Mouse (Mus musculus) limb, embryonic 11.5 days (tissue): ENCODE results near the gene Ostm1. TPM values are rescaled to one million over a fixed set of nuclear protein-coding genes. Genes with fewer than 3 reads are reported as not detected.

ENCODE experiments used
- ATAC-seq: fragments of 200-750 bp; cut with Nextera tagmentation; 2 replicates; pipeline ENCODE4 v1.8.0; 2017; ENCODE audit warnings: low read depth; ENCODE audit not compliant: insufficient number of reproducible peaks, low FRiP score, low TSS enrichment
- DNase-seq: peaks from one replicate; pipeline ENCODE4 v3.0.0-alpha.2; 2015; ENCODE audit warnings: low spot score
- H3K27ac ChIP-seq: fragments of 300-500 bp; sonication (generic); replicated peaks from 2 replicates; pipeline ENCODE4 v1.5.1; 2014; ENCODE audit warnings: low read depth, mild to moderate bottlenecking, low read length
- H3K27me3 ChIP-seq: fragments of 300-500 bp; sonication (generic); 2 replicates; pipeline ENCODE4 v1.6.1; 2014; ENCODE audit warnings: mild to moderate bottlenecking, low read length, mixed read lengths; ENCODE audit not compliant: control insufficient read depth, insufficient read depth
- H3K36me3 ChIP-seq: fragments of 300-500 bp; sonication (generic); 2 replicates; pipeline ENCODE4 v1.6.1; 2014; ENCODE audit warnings: mild to moderate bottlenecking, low read length, moderate library complexity, mixed read lengths; ENCODE audit not compliant: control insufficient read depth, insufficient read depth
- H3K4me1 ChIP-seq: fragments of 300-500 bp; sonication (generic); 2 replicates; pipeline ENCODE4 v1.6.1; 2014; ENCODE audit warnings: low read length, mixed read lengths; ENCODE audit not compliant: control insufficient read depth, insufficient read depth
- H3K4me2 ChIP-seq: fragments of 300-500 bp; sonication (generic); 2 replicates; pipeline ENCODE4 v1.6.1; 2014; ENCODE audit warnings: low read depth, mild to moderate bottlenecking, moderate library complexity; ENCODE audit not compliant: severe bottlenecking
- H3K4me3 ChIP-seq: fragments of 300-500 bp; sonication (generic); 2 replicates; pipeline ENCODE4 v1.5.1; 2014; ENCODE audit warnings: low read depth, low read length
- H3K9ac ChIP-seq: fragments of 300-500 bp; sonication (generic); 2 replicates; pipeline ENCODE4 v1.6.1; 2014; ENCODE audit warnings: mild to moderate bottlenecking, low read length
- H3K9me3 ChIP-seq: fragments of 300-500 bp; sonication (generic); 2 replicates; pipeline ENCODE4 v1.6.1; 2016; ENCODE audit warnings: low read length; ENCODE audit not compliant: control insufficient read depth
- WGBS: fragments of 180-500 bp; shearing (Covaris S2); extraction: QIAGEN DNeasy Blood & Tissue Kit; methylation state at CpG from one replicate; pipeline ENCODE4 v1.1.7; 2014; 5-methylcytosine and 5-hydroxymethylcytosine counted together
- polyA plus RNA-seq: library from polyadenylated mRNA; unstranded; fragments of >200 nt; fragmentation: Nextera tagmentation; extraction: Ambion mirVana; gene quantifications from 2 replicates; pipeline ENCODE4 v1.2.1, GENCODE M21; 2014

Gene Ostm1
- polyA plus RNA-seq, 1 experiment from 2014 or later: 8.0 TPM

DNA sequence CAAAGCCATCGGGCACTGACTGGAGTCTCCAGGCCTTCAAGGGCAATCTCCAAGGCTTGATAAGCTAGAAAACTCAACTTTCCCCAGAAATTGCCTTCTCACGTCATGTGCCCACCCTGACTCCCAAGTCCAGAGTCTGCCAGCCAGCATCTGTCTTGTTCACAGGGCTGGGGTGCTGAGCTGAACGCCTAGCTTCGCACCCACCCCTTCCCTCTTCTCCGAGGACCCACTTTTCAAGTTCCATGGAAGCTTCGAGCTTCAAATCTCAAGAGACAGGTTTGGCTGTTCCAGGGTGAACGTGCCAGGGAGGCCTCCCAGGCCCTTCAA, 2.7 kb upstream of the Ostm1 start:
- ATAC-seq (no peak), DNase-seq (no peak)
- no peak overlapping the region for H3K9ac ChIP-seq
- no peaks in the 10 kb centered on the region for H3K36me3 ChIP-seq
- peaks cover 19% of the 10 kb centered on the region for H3K4me1 ChIP-seq
- 2% methylated on average over 7 of the region's 7 CpGs for WGBS
- H3K9me3 ChIP-seq: no peaks in the 10 kb centered on the region
- H3K4me2 ChIP-seq: no peak overlapping the region
- H3K4me3 ChIP-seq: no peak overlapping the region
- no peak overlapping the region for H3K27ac ChIP-seq
- peaks cover 92% of the 10 kb centered on the region for H3K27me3 ChIP-seq

DNA sequence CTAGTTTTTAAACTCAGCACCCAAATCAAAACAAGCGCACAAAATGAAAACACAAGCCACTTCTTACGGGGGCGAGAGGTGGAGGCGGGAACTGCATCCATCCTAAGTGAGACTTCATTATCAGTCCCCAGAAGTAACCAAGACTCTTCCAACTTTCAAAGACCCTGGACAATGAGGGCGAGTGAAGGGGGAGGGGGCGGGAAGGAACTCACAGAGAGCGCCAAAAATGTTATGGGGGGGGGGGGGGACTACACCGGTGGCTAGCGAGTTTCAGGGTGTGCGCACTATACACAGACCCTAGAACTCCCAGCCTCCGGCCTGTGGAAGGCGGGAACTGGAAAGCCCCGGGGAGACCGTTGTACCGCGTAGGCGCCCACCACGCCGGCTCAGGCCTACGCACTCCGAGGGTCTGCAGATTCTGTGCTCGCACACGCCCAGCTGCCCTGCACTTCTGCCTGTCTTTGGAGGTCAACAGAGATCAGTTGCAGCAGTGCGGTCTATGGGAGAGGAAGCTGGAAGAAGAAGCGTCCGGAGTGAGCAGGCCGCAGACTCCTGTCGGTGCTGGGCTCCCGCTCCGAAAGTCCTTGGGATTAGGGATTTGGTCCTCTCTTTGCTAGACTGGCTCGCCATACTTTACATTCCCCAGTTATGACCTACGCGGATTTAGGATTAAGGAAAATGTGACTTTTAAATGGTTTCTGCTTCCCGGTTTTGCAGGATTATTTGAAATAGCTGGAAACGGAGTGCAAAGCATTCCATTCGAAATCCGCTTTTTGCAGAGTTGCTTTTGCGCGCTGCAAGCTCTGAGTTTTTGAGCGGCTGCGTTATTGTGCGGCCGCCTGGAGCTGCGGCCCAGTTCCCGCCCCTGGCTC, 1.7 kb upstream of the Ostm1 start:
- 0 out of 2 replicates have a peak overlapping the region, but pooled peaks have one; percentile 0 for H3K4me3 ChIP-seq
- H3K27ac ChIP-seq: no peak overlapping the region
- H3K4me2 ChIP-seq: no peak overlapping the region
- peak; percentile 69 for DNase-seq
- peaks cover 19% of the 10 kb centered on the region for H3K4me1 ChIP-seq
- ATAC-seq: no peak
- under 1% methylated on average over 44 of the region's 45 CpGs for WGBS
- H3K9ac ChIP-seq: no peak overlapping the region
- no peaks in the 10 kb centered on the region for H3K36me3 ChIP-seq
- H3K9me3 ChIP-seq: no peaks in the 10 kb centered on the region; the same call in 1 of the 2 replicates
- H3K27me3 ChIP-seq: peaks cover 94% of the 10 kb centered on the region

DNA sequence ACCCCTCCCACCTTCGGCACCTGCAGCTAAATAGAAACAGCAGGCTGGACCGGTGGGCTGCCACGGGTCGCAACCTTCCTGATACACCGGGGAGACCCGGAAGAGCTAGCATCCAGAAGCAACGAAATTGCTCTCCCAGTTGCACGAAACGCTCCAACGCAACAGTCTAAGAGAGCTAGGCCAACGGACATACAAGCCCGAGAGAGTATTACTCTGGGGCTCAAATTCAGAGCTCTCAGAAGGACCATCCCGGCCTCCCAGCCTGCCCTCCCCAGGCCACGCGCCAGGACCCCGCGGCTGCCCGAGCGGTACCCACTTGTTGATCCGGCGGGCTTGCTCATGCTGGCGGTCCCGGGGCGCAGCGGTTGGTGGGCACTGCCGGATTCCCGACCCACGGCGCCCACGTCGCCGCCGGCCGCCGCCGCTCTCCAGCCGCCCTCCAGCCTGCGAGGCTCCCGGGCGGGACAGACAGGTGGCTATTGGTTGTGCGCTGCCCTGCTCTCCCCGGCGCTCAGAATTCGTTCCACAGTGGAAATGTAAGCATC, 984 bp upstream of the Ostm1 start:
- under 1% methylated on average over 33 of the region's 44 CpGs for WGBS
- Histone ChIP-seq H3K4me2 (no peak overlapping the region), H3K4me3 (no peak overlapping the region), H3K4me1 (peaks cover 19% of the 10 kb centered on the region), H3K27ac (no peak overlapping the region), H3K9ac (no peak overlapping the region), H3K36me3 (no peaks in the 10 kb centered on the region), H3K27me3 (peaks cover 93% of the 10 kb centered on the region), H3K9me3 (no peaks in the 10 kb centered on the region; the same call in 1 of the 2 replicates)
- DNase-seq (peak; percentile 74), ATAC-seq (no peak)

DNA sequence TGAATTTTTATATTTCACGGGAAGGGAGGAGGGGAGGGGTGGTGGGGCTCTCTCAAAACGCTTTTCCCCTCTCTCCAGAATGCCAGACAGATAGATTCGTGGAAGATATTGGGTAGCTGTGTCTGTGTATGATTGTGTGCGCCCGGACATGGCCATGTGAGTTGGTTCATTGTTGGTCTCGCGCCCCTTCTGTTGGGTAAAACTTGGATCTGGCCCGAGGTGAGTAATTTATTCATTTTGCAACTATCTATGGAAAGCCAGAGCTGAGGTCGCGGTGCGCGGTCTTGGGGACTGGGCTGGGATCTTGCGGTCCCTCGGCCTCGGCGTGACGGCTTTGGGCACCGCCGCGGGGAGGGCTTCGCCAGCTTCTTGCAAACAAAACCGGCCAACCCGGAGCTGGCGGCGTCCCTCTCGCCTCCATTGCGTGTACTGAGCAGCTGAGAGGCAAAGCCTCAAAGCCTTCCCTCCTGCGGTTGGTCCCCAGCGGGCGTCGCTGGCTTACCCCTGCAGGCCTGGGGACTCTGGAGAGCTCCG, 347 bp downstream of the Ostm1 start:
- 1% methylated on average over 32 of the region's 32 CpGs for WGBS
- no peaks in the 10 kb centered on the region for H3K36me3 ChIP-seq
- no peak for ATAC-seq

DNA sequence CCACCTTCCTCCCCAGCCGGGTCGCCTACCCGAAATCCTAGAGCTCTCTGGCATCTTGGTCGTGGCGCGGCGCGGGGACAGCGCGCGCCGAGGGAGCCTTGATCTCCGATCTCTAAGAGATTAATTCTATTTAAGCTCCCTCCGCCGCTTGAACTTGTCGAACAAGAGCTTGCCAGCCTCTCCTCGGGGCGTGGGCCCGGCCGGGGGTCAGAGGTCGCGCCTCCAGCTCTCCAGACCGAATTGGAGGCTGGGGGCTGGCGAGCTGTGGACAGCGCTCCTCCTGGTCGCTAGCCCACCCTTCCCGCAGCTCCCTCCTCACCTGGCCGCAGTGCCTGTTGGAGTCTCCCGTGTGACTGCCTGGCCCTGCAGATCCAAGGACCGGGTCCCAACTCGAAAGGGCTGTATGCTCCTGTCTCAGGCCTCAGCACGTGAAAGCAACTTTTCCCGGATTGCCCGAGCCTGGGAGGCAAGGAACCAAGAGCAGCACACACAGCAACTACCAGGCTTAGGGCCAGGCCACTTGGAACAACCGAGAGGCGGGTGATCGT, 888 bp downstream of the Ostm1 start:
- no peaks in the 10 kb centered on the region; the same call in 1 of the 2 replicates for H3K9me3 ChIP-seq
- ATAC-seq: no peak
- no peak overlapping the region for H3K9ac ChIP-seq
- H3K4me1 ChIP-seq: peaks cover 19% of the 10 kb centered on the region
- no peak overlapping the region for H3K27ac ChIP-seq
- peaks cover 93% of the 10 kb centered on the region for H3K27me3 ChIP-seq
- peak; percentile 69 for DNase-seq
- WGBS: under 1% methylated on average over 37 of the region's 37 CpGs
- H3K36me3 ChIP-seq: no peaks in the 10 kb centered on the region
- H3K4me2 ChIP-seq: no peak overlapping the region; the same call in 1 of the 2 replicates
- H3K4me3 ChIP-seq: no peak overlapping the region

More for the DNA sequence above, 347 bp downstream of the Ostm1 start:
- Histone ChIP-seq H3K27ac (no peak overlapping the region), H3K9me3 (no peaks in the 10 kb centered on the region; the same call in 1 of the 2 replicates), H3K9ac (no peak overlapping the region), H3K27me3 (peaks cover 94% of the 10 kb centered on the region), H3K4me2 (no peak overlapping the region; the same call in 1 of the 2 replicates), H3K4me3 (no peak overlapping the region), H3K4me1 (peaks cover 19% of the 10 kb centered on the region)
- DNase-seq: peak; percentile 69

DNA sequence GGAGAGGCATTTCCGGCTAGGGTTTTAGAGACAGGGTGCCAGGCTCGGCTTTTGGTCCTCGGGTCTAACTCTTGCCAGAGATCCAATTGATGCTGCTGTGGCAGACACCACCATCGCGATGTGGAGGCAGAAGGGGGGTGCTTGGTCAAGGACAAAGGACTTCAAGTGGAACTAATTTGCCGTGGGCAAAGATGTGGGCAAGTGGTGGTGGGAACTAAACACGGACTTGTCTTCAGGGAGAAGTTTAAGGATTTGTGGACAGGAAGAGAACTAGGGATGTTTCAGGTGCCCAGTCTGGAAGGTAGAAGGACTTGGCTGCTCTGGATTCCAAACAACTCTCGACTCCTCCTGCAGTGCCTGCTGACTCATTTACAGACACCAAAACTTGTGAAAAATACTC, 1.5 kb downstream of the Ostm1 start:
- peaks cover 93% of the 10 kb centered on the region for H3K27me3 ChIP-seq
- no peaks in the 10 kb centered on the region for H3K36me3 ChIP-seq
- 2% methylated on average over 8 of the region's 8 CpGs for WGBS
- H3K9me3 ChIP-seq: no peaks in the 10 kb centered on the region; the same call in 1 of the 2 replicates
- no peak for ATAC-seq
- no peak overlapping the region for H3K4me3 ChIP-seq
- H3K4me2 ChIP-seq: no peak overlapping the region
- peaks cover 14% of the 10 kb centered on the region for H3K4me1 ChIP-seq
- no peak overlapping the region for H3K9ac ChIP-seq
- peak; percentile 46 for DNase-seq
- H3K27ac ChIP-seq: no peak overlapping the region

DNA sequence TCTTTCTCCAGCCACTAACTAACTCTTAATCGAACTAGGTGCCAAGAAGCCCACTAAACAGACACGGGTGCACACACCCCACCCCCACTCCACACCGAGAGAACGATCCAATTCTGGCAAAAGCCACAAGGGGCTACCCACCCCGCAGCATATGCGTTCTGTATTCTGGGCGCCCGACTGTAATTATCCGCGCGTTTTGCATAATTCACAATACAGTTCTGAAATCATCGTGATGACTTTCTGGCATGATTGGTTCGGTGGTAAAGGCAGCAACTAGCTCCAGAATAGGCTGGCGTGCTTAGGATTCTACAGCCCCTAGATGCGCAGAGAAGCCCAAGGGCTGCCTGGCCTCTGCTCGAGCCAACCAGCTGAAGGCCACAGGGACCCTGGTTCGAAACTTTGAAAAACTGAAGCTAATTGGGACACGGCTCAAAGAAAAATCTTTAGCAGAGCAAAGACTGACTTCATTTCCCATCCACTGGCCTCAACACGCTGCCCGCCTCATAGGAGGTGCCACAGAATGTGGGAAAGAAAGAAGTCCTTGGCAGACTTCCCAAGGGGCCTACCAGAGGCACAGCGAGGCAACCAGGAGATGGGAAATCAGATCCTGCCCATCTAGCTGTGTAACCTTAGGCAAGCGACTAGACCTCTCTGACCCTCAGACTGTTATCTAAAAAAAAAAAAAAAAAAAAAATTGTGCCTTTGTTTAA, 2.1 kb downstream of the Ostm1 start:
- Histone ChIP-seq H3K36me3 (no peaks in the 10 kb centered on the region), H3K27ac (no peak overlapping the region), H3K4me2 (no peak overlapping the region), H3K9ac (no peak overlapping the region), H3K4me3 (no peak overlapping the region), H3K9me3 (no peaks in the 10 kb centered on the region; the same call in 1 of the 2 replicates), H3K27me3 (peaks cover 93% of the 10 kb centered on the region), H3K4me1 (peaks cover 11% of the 10 kb centered on the region)
- 3% methylated on average over 22 of the region's 22 CpGs for WGBS
- DNase-seq (peak; percentile 36), ATAC-seq (no peak)
